Mouse (Mus musculus): ENCODE measurements around the gene Sirt7. TPM values are rescaled to one million over a fixed set of nuclear protein-coding genes. Genes with fewer than 3 reads are reported as not detected.

The Sirt7 gene
- total RNA-seq, 2 experiments from 2014 or later: 37.5 to 40.6 TPM

GRCm38 (mm10) chr11:120577211-120578023, 47.6 kb downstream of the Sirt7 start:
- intact Hi-C loops (cut with DNase I): no loop called here

DNA sequence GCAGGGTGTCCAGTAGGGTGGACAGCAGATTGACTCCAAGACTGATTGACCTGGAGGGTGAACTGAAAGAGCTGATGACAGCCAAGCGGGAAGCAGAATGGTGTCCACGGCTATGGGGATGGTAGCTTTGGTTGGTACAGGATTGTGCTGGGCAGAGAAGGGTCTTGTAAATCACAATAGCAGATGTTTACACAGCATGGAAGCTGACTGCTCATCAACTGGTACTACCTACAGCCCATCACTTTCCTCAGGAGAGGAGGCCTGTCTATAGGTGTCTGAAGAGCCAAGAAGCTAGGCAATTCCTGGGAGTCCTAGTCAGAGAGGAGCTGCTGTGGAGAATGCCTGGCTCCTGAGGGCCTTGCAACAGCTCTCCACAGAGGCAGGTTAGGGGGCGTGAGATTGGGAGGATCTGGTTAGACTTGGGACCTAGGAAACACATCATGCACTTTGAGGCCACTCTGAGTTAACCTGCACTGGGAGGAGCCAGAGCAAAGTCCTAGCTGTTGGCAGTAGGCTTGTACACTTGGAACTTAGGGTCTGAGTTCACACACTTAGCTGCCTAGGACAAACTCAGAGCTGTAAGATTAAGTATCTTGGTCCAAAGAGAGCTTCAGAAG, 48.6 kb downstream of the Sirt7 start:
- intact Hi-C loops (cut with DNase I): no loop called here
- DNase-seq (ENCODE audit: extremely low spot score in 1 of 2, low spot score in 2 of 2): no peak

More at GRCm38 (mm10) chr11:120577211-120578023, 47.6 kb downstream of the Sirt7 start:
- peak in 1 of 2 experiments; percentile 55 for DNase-seq (ENCODE audit: extremely low spot score in 1 of 2, low spot score in 2 of 2)

DNA sequence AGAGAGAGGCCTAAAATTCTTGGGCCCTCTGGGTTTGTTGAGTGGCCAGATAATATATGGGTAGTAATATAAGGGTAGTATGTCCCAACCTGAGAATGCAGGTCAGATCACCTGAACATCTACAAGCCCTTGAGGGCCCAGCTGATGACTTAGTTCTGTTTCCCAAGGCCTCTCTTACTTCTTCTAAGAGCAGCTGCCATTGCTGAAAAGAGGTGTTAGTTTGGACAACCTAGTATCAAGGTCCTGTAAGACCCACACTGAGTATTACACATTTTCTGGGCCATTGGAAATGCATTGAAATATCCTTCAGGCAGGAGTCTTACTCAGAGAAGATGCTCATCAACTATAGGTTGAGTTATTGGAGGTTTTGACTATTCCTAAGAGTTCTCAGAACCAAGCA, 49.1 kb downstream of the Sirt7 start:
- no peak for DNase-seq (ENCODE audit: extremely low spot score in 1 of 2, low spot score in 2 of 2)
- intact Hi-C loops (cut with DNase I): no loop called here

GRCm38 (mm10) chr11:120575046-120575445, 50.0 kb downstream of the Sirt7 start:
- intact Hi-C loops (cut with DNase I): no loop called here
- DNase-seq (ENCODE audit: extremely low spot score in 1 of 2, low spot score in 2 of 2): no peak

DNA sequence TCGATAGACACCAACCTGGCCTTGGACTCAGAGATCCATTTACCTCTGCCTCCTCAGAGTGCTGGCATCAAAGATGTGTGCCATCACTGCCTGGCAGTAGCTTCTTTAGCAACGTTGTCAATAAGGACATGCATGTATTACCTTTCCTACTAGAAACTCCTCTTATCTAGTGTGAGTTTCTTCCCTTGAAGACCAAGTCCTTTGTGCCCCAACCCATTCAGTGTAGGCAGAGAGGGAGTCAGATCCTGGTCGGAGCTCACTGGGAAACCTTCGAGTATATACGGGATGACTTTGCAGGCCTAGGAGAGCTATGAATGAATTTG, 50.8 kb downstream of the Sirt7 start:
- intact Hi-C loops (cut with DNase I): no loop called here
- no peak for DNase-seq (ENCODE audit: extremely low spot score in 1 of 2, low spot score in 2 of 2)

- DNase-seq (ENCODE audit: extremely low spot score in 1 of 2, low spot score in 2 of 2): no peak
Observed at GRCm38 (mm10) chr11:120573585-120574277, 51.3 kb downstream of the Sirt7 start.

DNA sequence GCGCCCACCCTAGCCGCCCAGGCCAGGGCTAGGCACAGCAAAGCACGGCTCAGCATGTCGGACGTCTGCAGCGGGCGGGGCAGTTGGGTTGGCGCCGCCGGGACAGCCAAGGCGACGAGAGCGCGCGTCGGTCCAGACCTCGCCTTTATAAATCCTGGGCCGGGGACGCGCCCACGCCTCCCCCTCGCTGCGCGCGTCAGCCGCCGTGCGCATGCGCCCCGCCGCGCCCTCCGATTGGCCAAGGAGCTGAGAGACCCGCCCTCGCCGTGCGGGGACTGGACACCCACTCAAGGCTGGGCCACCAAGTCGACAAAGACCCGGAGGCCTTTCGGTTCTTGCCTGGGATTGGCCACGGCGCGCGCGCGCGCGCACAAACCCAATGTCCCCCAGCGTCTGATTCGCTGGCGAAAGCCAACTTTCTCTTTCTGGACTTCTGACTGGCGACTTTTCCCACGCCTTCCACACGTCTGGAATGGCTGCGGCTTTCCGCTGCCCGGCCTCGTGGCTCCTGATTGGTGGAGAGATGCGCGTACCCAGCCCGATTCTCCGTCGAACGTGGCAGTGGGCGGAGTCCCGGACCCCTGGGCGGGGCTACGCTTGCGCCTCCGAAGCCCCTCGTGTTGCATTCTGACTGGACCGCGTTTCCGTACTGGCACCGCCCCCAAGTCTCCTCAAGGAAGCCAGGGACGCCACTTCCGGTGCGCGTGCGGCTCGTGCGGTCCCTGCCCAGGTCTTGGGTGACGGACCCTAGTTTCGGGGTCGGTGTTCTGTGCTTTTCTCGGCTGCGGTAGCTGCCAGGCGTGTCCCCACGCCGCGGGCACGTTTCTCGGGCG, 52.1 kb downstream of the Sirt7 start, which contains the start of gene P4hb:
Gene P4hb, minus strand, starts transcription at position 502 of the 833 bp plus-strand sequence.
- intact Hi-C loops (cut with DNase I): loop anchor here (2.0 kb wide), 1 partner anchor 54 kb away; no protein-coding TSS in a partner anchor
- DNase-seq (ENCODE audit: extremely low spot score in 1 of 2, low spot score in 2 of 2): peak; percentile 100

More at GRCm38 (mm10) chr11:120573585-120574277, 51.3 kb downstream of the Sirt7 start:
- intact Hi-C loops (cut with DNase I): loop anchor here (2.0 kb wide), 1 partner anchor 55 kb away; no protein-coding TSS in a partner anchor

GRCm38 (mm10) chr11:120572417-120572751, 52.7 kb downstream of the Sirt7 start:
- no peak for DNase-seq (ENCODE audit: extremely low spot score in 1 of 2, low spot score in 2 of 2)
- intact Hi-C loops (cut with DNase I): loop anchor here (2.0 kb wide), 1 partner anchor 54 kb away; no protein-coding TSS in a partner anchor

GRCm38 (mm10) chr11:120571754-120572416, 53.2 kb downstream of the Sirt7 start:
- no peak for DNase-seq (ENCODE audit: extremely low spot score in 1 of 2, low spot score in 2 of 2)
- intact Hi-C loops (cut with DNase I): loop anchor here (2.0 kb wide), 1 partner anchor 53 kb away; no protein-coding TSS in a partner anchor

GRCm38 (mm10) chr11:120571122-120571521, 53.9 kb downstream of the Sirt7 start:
- DNase-seq (ENCODE audit: extremely low spot score in 1 of 2, low spot score in 2 of 2): no peak
- intact Hi-C loops (cut with DNase I): no loop called here

Small RNA genes lying within 50 kb of the gene (microRNA-seq; reads per million reads assigned to microRNA genes)
- not detected for gene Mir6936

Other genes with a start within 250 kb of the Sirt7 start
- gene Faap100, start 246.5 kb downstream of the Sirt7 start, total RNA-seq (2021): 10 to 100 TPM; 59.2 to 64.4 TPM
- gene Nploc4, start 187.5 kb downstream of the Sirt7 start, total RNA-seq (2021): 10 to 100 TPM; 63.1 to 70.3 TPM
- gene Tspan10, start 182.6 kb downstream of the Sirt7 start, total RNA-seq (2021): not detected
- under 1 TPM; 0.24 to 0.34 TPM for gene Pde6g, start 171.7 kb downstream of the Sirt7 start, total RNA-seq (2021)
- gene Oxld1, start 167.2 kb downstream of the Sirt7 start, total RNA-seq (2021): 10 to 100 TPM; 10.6 to 13.8 TPM
- gene Ccdc137, start 167.1 kb downstream of the Sirt7 start, total RNA-seq (2021): 10 to 100 TPM; 16.8 to 20.8 TPM
- 10 to 100 TPM; 60.9 to 61.0 TPM for gene Arl16, start 157.6 kb downstream of the Sirt7 start, total RNA-seq (2021)
- 10 to 100 TPM; 76.6 to 79.1 TPM for gene Mrpl12, start 140.6 kb downstream of the Sirt7 start, total RNA-seq (2021)
- 10 to 100 TPM; 23.4 to 26.6 TPM for gene Slc25a10, start 133.4 kb downstream of the Sirt7 start, total RNA-seq (2021)
- gene Gcgr, start 94.5 kb downstream of the Sirt7 start, total RNA-seq (2021): under 1 TPM in 1 of 2 experiments, not detected in 1; 0.26 TPM
- gene Mcrip1, start 75.5 kb downstream of the Sirt7 start, total RNA-seq (2021): 100 to 1,000 TPM; 103 to 110 TPM
- not detected for gene Ppp1r27, start 74.1 kb downstream of the Sirt7 start, total RNA-seq (2021)
- 100 to 1,000 TPM; 136 to 138 TPM for gene P4hb, start 52.0 kb downstream of the Sirt7 start, total RNA-seq (2021)
- 100 to 1,000 TPM; 406 to 417 TPM for gene Arhgdia, start 43.6 kb downstream of the Sirt7 start, total RNA-seq (2021)
- gene Alyref, start 26.9 kb downstream of the Sirt7 start, total RNA-seq (2021): 10 to 100 TPM; 69.3 to 76.5 TPM
- 100 to 1,000 TPM; 102 to 110 TPM for gene Anapc11, start 26.8 kb downstream of the Sirt7 start, total RNA-seq (2021)
- gene Npb, start 16.8 kb downstream of the Sirt7 start, total RNA-seq (2021): not detected
- gene Pcyt2, start 7.3 kb downstream of the Sirt7 start, total RNA-seq (2021): 100 to 1,000 TPM; 130 TPM
- 10 to 100 TPM; 84.4 to 84.7 TPM for gene Mafg, start 8.4 kb upstream of the Sirt7 start, total RNA-seq (2021)
- 1 to 10 TPM; 3.0 to 3.8 TPM for gene Pycr1, start 18.5 kb upstream of the Sirt7 start, total RNA-seq (2021)
- gene Myadml2, start 22.9 kb upstream of the Sirt7 start, total RNA-seq (2021): 1 to 10 TPM; 3.1 to 3.5 TPM
- gene Notum, start 35.9 kb upstream of the Sirt7 start, total RNA-seq (2021): 1 to 10 TPM; 4.2 to 5.7 TPM
- gene Aspscr1, start 47.7 kb upstream of the Sirt7 start, total RNA-seq (2021): 10 to 100 TPM; 59.1 to 66.6 TPM
- 10 to 100 TPM; 24.5 to 26.0 TPM for gene Cenpx, start 88.5 kb upstream of the Sirt7 start, total RNA-seq (2021)
- gene Lrrc45, start 88.7 kb upstream of the Sirt7 start, total RNA-seq (2021): 10 to 100 TPM; 58.3 to 66.0 TPM
- gene Rac3, start 96.2 kb upstream of the Sirt7 start, total RNA-seq (2021): 100 to 1,000 TPM; 265 to 293 TPM
- gene Dcxr, start 102.0 kb upstream of the Sirt7 start, total RNA-seq (2021): 1 to 10 TPM; 5.9 to 6.4 TPM
- 1 to 10 TPM; 3.3 to 3.7 TPM for gene Cbr2, start 106.9 kb upstream of the Sirt7 start, total RNA-seq (2021)
- 10 to 100 TPM; 25.0 to 46.6 TPM for gene Hmga1b, start 137.6 kb upstream of the Sirt7 start, total RNA-seq (2021)
- gene Rfng, start 159.0 kb upstream of the Sirt7 start, total RNA-seq (2021): 10 to 100 TPM; 88.1 to 88.4 TPM
- 100 to 1,000 TPM; 147 to 148 TPM for gene Gps1, start 159.0 kb upstream of the Sirt7 start, total RNA-seq (2021)
- 10 to 100 TPM; 37.4 to 40.7 TPM for gene Dus1l, start 171.2 kb upstream of the Sirt7 start, total RNA-seq (2021)
- gene Fasn, start 199.3 kb upstream of the Sirt7 start, total RNA-seq (2021): 100 to 1,000 TPM; 258 to 269 TPM

Measured in left cerebral cortex, postnatal 10 days (tissue).